Mouse (Mus musculus) midbrain, postnatal 0 days (tissue): ENCODE measurements around the gene Spock1. TPM values are rescaled to one million over a fixed set of nuclear protein-coding genes. Genes with fewer than 3 reads are reported as not detected.

Source experiments
- ATAC-seq: fragments of 200-750 bp; cut with Nextera tagmentation; 2 replicates; pipeline ENCODE4 v1.8.0; 2017; ENCODE audit warnings: moderate number of reproducible peaks, mild to moderate bottlenecking, moderate TSS enrichment, moderate library complexity; ENCODE audit not compliant: low FRiP score
- DNase-seq: peaks from one replicate; pipeline ENCODE4 v3.0.0-alpha.2; 2015; ENCODE audit warnings: low spot score
- H3K27ac ChIP-seq: fragments of 300-500 bp; sonication (generic); 2 replicates; pipeline ENCODE4 v1.5.1; 2014; ENCODE audit warnings: low read depth, mild to moderate bottlenecking, low read length, mixed read lengths
- H3K27me3 ChIP-seq: fragments of 300-500 bp; sonication (generic); 2 replicates; pipeline ENCODE4 v1.6.1; 2014; ENCODE audit warnings: low read length, control low read depth, mixed read lengths; ENCODE audit not compliant: insufficient read depth
- H3K36me3 ChIP-seq: fragments of 300-500 bp; sonication (generic); 2 replicates; pipeline ENCODE4 v1.6.1; 2014; ENCODE audit warnings: low read length, control low read depth, mixed read lengths; ENCODE audit not compliant: insufficient read depth
- H3K4me1 ChIP-seq: fragments of 300-500 bp; sonication (generic); 2 replicates; pipeline ENCODE4 v1.6.1; 2014; ENCODE audit warnings: mild to moderate bottlenecking, control low read depth, antibody characterized with exemption, low read length, mixed read lengths; ENCODE audit not compliant: insufficient read depth
- H3K4me2 ChIP-seq: fragments of 300-500 bp; sonication (generic); 2 replicates; pipeline ENCODE4 v1.6.1; 2014; ENCODE audit warnings: low read depth, mild to moderate bottlenecking, low read length, mixed read lengths; ENCODE audit not compliant: poor library complexity, severe bottlenecking
- H3K4me3 ChIP-seq: fragments of 300-500 bp; sonication (generic); 2 replicates; pipeline ENCODE4 v1.5.1; 2014; ENCODE audit warnings: low read depth, mild to moderate bottlenecking, low read length, moderate library complexity
- H3K9ac ChIP-seq: fragments of 300-500 bp; sonication (generic); replicated peaks from 2 replicates; pipeline ENCODE4 v1.6.1; 2014; ENCODE audit warnings: mild to moderate bottlenecking, low read length, moderate library complexity, mixed read lengths; ENCODE audit not compliant: poor library complexity, severe bottlenecking
- H3K9me3 ChIP-seq: fragments of 300-500 bp; sonication (generic); 2 replicates; pipeline ENCODE4 v1.6.1; 2016; ENCODE audit warnings: low read length, control low read depth
- CTCF ChIP-seq: IDR thresholded peaks from 2 replicates; pipeline ENCODE4 v1.5.1; 2016; ENCODE audit warnings: antibody characterized with exemption, mild to moderate bottlenecking
- WGBS: fragments of 180-500 bp; shearing (Covaris S2); extraction: QIAGEN DNeasy Blood & Tissue Kit; methylation state at CpG from one replicate; pipeline ENCODE4 v1.1.7; 2014; 5-methylcytosine and 5-hydroxymethylcytosine counted together
- polyA plus RNA-seq: library from polyadenylated mRNA; unstranded; fragments of >200 nt; fragmentation: Nextera tagmentation; extraction: Ambion mirVana; gene quantifications from 2 replicates; pipeline ENCODE4 v1.2.1, GENCODE M21; 2015
- total RNA-seq: library from RNA; depleted of rRNA; stranded (reverse); fragments of >200 nt; gene quantifications from 2 replicates; pipeline ENCODE4 v1.2.3, GENCODE M21; 2014; rRNA removed

Gene Spock1
- total and polyA plus RNA-seq, 2 experiments from 2014 or later, result 91.5 to 94.8 TPM

GRCm38 (mm10) chr13:57372141-57372700 lies 535.9 kb downstream of the Spock1 start:
- Histone ChIP-seq H3K9ac (no peak overlapping the region), H3K9me3 (no peaks in the 10 kb centered on the region), H3K27ac (no peak overlapping the region), H3K27me3 (no peaks in the 10 kb centered on the region), H3K4me3 (no peak overlapping the region), H3K4me1 (no peaks in the 10 kb centered on the region), H3K4me2 (no peak overlapping the region), H3K36me3 (no peaks in the 10 kb centered on the region)
- WGBS, result 95% methylated on average over 14 of the region's 14 CpGs
- no peak for TF ChIP-seq CTCF
- DNase-seq (no peak), ATAC-seq (no peak)

Other genes with a start within 250 kb of the Spock1 start
- gene Klhl3, start 205.3 kb upstream of the Spock1 start, total RNA-seq, result 11.0 and 13.4 TPM in 2 replicates
- 9.8 and 11.2 TPM in 2 replicates for gene Klhl3, start 205.3 kb upstream of the Spock1 start, polyA plus RNA-seq
- gene Hnrnpa0, start 220.2 kb upstream of the Spock1 start, total RNA-seq, result 183 and 185 TPM in 2 replicates
- gene Hnrnpa0, start 220.2 kb upstream of the Spock1 start, polyA plus RNA-seq, result 51.4 and 62.5 TPM in 2 replicates
- gene Idnk, start 249.3 kb upstream of the Spock1 start, total RNA-seq, result 18.4 and 23.3 TPM in 2 replicates
- gene Idnk, start 249.3 kb upstream of the Spock1 start, polyA plus RNA-seq, result 54.3 and 54.6 TPM in 2 replicates